Mouse (Mus musculus) midbrain, embryonic 14.5 days (tissue): ENCODE data around the gene Hadhb. TPM values are rescaled to one million over a fixed set of nuclear protein-coding genes. Genes with fewer than 3 reads are reported as not detected.

Experiments
- ATAC-seq: fragments of 200-750 bp; cut with Nextera tagmentation; 2 replicates; pipeline ENCODE4 v1.8.0; 2017; ENCODE audit warnings: moderate number of reproducible peaks, moderate library complexity; ENCODE audit not compliant: low FRiP score, low TSS enrichment
- DNase-seq: peaks from one replicate; pipeline ENCODE4 v3.0.0-alpha.2; 2015
- H3K27ac ChIP-seq: fragments of 300-500 bp; sonication (generic); replicated peaks from 2 replicates; pipeline ENCODE4 v1.5.1; 2014; ENCODE audit warnings: mild to moderate bottlenecking, low read depth, low read length, moderate library complexity
- H3K27me3 ChIP-seq: fragments of 300-500 bp; sonication (generic); 2 replicates; pipeline ENCODE4 v1.6.1; 2014; ENCODE audit warnings: low read length, control low read depth, mixed read lengths; ENCODE audit not compliant: control insufficient read depth, insufficient read depth
- H3K36me3 ChIP-seq: fragments of 300-500 bp; sonication (generic); 2 replicates; pipeline ENCODE4 v1.6.1; 2014; ENCODE audit warnings: low read length, control low read depth; ENCODE audit not compliant: control insufficient read depth, insufficient read depth
- H3K4me1 ChIP-seq: fragments of 300-500 bp; sonication (generic); 2 replicates; pipeline ENCODE4 v1.6.1; 2014; ENCODE audit warnings: mild to moderate bottlenecking, antibody characterized with exemption, low read length, control low read depth; ENCODE audit not compliant: control insufficient read depth, insufficient read depth
- H3K4me2 ChIP-seq: fragments of 300-500 bp; sonication (generic); 2 replicates; pipeline ENCODE4 v1.6.1; 2014; ENCODE audit warnings: mild to moderate bottlenecking, low read length, moderate library complexity
- H3K4me3 ChIP-seq: fragments of 300-500 bp; sonication (generic); replicated peaks from 2 replicates; pipeline ENCODE4 v1.5.1; 2014; ENCODE audit warnings: low read depth, low read length
- H3K9ac ChIP-seq: fragments of 300-500 bp; sonication (generic); replicated peaks from 2 replicates; pipeline ENCODE4 v1.6.1; 2014; ENCODE audit warnings: mild to moderate bottlenecking, low read length, moderate library complexity
- H3K9me3 ChIP-seq: fragments of 300-500 bp; sonication (generic); 2 replicates; pipeline ENCODE4 v1.6.1; 2016; ENCODE audit warnings: low read length, control low read depth, mixed read lengths; ENCODE audit not compliant: control insufficient read depth
- WGBS: fragments of 180-500 bp; shearing (Covaris S2); extraction: QIAGEN DNeasy Blood & Tissue Kit; methylation state at CpG from one replicate; pipeline ENCODE4 v1.1.7; 2014; 5-methylcytosine and 5-hydroxymethylcytosine counted together
- polyA plus RNA-seq: library from polyadenylated mRNA; unstranded; fragments of >200 nt; fragmentation: Nextera tagmentation; extraction: Ambion mirVana; gene quantifications from 2 replicates; pipeline ENCODE4 v1.2.1, GENCODE M21; 2014

Gene Hadhb
- polyA plus RNA-seq, 1 experiment from 2014 or later: 57.0 TPM

- Histone ChIP-seq H3K4me3 (no peak overlapping the region), H3K27me3 (no peaks in the 10 kb centered on the region), H3K36me3 (peaks cover 87% of the 10 kb centered on the region), H3K27ac (no peak overlapping the region), H3K4me2 (no peak overlapping the region), H3K9me3 (no peaks in the 10 kb centered on the region), H3K4me1 (peaks cover 4% of the 10 kb centered on the region; the same call in 1 of the 2 replicates), H3K9ac (no peak overlapping the region)
- ATAC-seq (no peak), DNase-seq (no peak)
- 71% methylated on average over 6 of the region's 6 CpGs for WGBS
These were observed 35.9 kb upstream of the Hadhb start for GRCm38 (mm10) chr5:30119163-30119562.

- ATAC-seq (no peak), DNase-seq (no peak)
- H3K9ac ChIP-seq: no peak overlapping the region
- peaks cover 96% of the 10 kb centered on the region for H3K36me3 ChIP-seq
- no peaks in the 10 kb centered on the region for H3K27me3 ChIP-seq
- WGBS: 82% methylated on average over 7 of the region's 7 CpGs
- no peaks in the 10 kb centered on the region for H3K9me3 ChIP-seq
- H3K4me1 ChIP-seq: no peaks in the 10 kb centered on the region
- no peak overlapping the region for H3K4me2 ChIP-seq
- H3K4me3 ChIP-seq: no peak overlapping the region
- no peak overlapping the region for H3K27ac ChIP-seq
These were observed 34.9 kb upstream of the Hadhb start for GRCm38 (mm10) chr5:30120106-30120505.

GRCm38 (mm10) chr5:30122481-30122880 lies 32.6 kb upstream of the Hadhb start:
- WGBS: 93% methylated on average over 6 of the region's 6 CpGs
- Histone ChIP-seq H3K4me1 (no peaks in the 10 kb centered on the region), H3K9ac (no peak overlapping the region), H3K27me3 (no peaks in the 10 kb centered on the region), H3K4me3 (no peak overlapping the region), H3K27ac (no peak overlapping the region), H3K9me3 (no peaks in the 10 kb centered on the region), H3K4me2 (no peak overlapping the region), H3K36me3 (peaks cover 98% of the 10 kb centered on the region)
- ATAC-seq (no peak), DNase-seq (no peak)

GRCm38 (mm10) chr5:30125587-30125986 lies 29.5 kb upstream of the Hadhb start:
- no peaks in the 10 kb centered on the region for H3K4me1 ChIP-seq
- DNase-seq: peak; percentile 77
- no peak overlapping the region for H3K9ac ChIP-seq
- no peak overlapping the region for H3K4me2 ChIP-seq
- no peak for ATAC-seq
- no peaks in the 10 kb centered on the region for H3K9me3 ChIP-seq
- 37% methylated on average over 5 of the region's 5 CpGs for WGBS
- no peak overlapping the region for H3K4me3 ChIP-seq
- no peak overlapping the region for H3K27ac ChIP-seq
- H3K27me3 ChIP-seq: no peaks in the 10 kb centered on the region
- H3K36me3 ChIP-seq: peaks cover 97% of the 10 kb centered on the region

GRCm38 (mm10) chr5:30126756-30127155 lies 28.3 kb upstream of the Hadhb start:
- DNase-seq: no peak
- no peaks in the 10 kb centered on the region for H3K4me1 ChIP-seq

GRCm38 (mm10) chr5:30127921-30128597 lies 27.0 kb upstream of the Hadhb start:
- 93% methylated on average over 13 of the region's 13 CpGs for WGBS
- Histone ChIP-seq H3K36me3 (peaks cover 91% of the 10 kb centered on the region), H3K27me3 (no peaks in the 10 kb centered on the region), H3K9me3 (no peaks in the 10 kb centered on the region), H3K27ac (no peak overlapping the region), H3K4me1 (no peaks in the 10 kb centered on the region), H3K4me3 (no peak overlapping the region), H3K9ac (no peak overlapping the region), H3K4me2 (no peak overlapping the region)
- DNase-seq (no peak), ATAC-seq (no peak)

More at GRCm38 (mm10) chr5:30126756-30127155, 28.3 kb upstream of the Hadhb start:
- no peak for ATAC-seq
- Histone ChIP-seq H3K4me2 (no peak overlapping the region), H3K36me3 (peaks cover 91% of the 10 kb centered on the region), H3K9ac (no peak overlapping the region), H3K27me3 (no peaks in the 10 kb centered on the region), H3K9me3 (no peaks in the 10 kb centered on the region), H3K4me3 (no peak overlapping the region), H3K27ac (no peak overlapping the region)
- 90% methylated on average over 7 of the region's 7 CpGs for WGBS

- Histone ChIP-seq H3K27me3 (no peaks in the 10 kb centered on the region), H3K9ac (no peak overlapping the region), H3K4me2 (no peak overlapping the region), H3K36me3 (peaks cover 91% of the 10 kb centered on the region), H3K27ac (no peak overlapping the region), H3K4me1 (no peaks in the 10 kb centered on the region), H3K4me3 (no peak overlapping the region), H3K9me3 (no peaks in the 10 kb centered on the region)
- 95% methylated on average over 6 of the region's 6 CpGs for WGBS
- no peak for DNase-seq
- ATAC-seq: no peak
These were observed 26.4 kb upstream of the Hadhb start for GRCm38 (mm10) chr5:30128680-30129079.

- Histone ChIP-seq H3K4me2 (no peak overlapping the region), H3K27ac (no peak overlapping the region), H3K4me1 (no peaks in the 10 kb centered on the region), H3K4me3 (no peak overlapping the region), H3K27me3 (no peaks in the 10 kb centered on the region), H3K9ac (no peak overlapping the region), H3K36me3 (peaks cover 88% of the 10 kb centered on the region), H3K9me3 (no peaks in the 10 kb centered on the region)
- ATAC-seq: no peak
- WGBS: 95% methylated on average over 4 of the region's 4 CpGs
- DNase-seq: no peak
These were observed 23.8 kb upstream of the Hadhb start for GRCm38 (mm10) chr5:30131246-30131645.

- Histone ChIP-seq H3K27me3 (no peaks in the 10 kb centered on the region), H3K4me2 (no peak overlapping the region), H3K27ac (no peak overlapping the region), H3K4me3 (no peak overlapping the region), H3K36me3 (peaks cover 85% of the 10 kb centered on the region), H3K4me1 (no peaks in the 10 kb centered on the region), H3K9ac (no peak overlapping the region), H3K9me3 (no peaks in the 10 kb centered on the region)
- DNase-seq (no peak), ATAC-seq (no peak)
- 97% methylated on average over 2 of the region's 2 CpGs for WGBS
These were observed 22.9 kb upstream of the Hadhb start for GRCm38 (mm10) chr5:30132173-30132572.
